Mouse (Mus musculus) gonadal fat pad, adult 2 months (tissue): Measurements from ENCODE around the gene Gm17019. TPM values are rescaled to one million over a fixed set of nuclear protein-coding genes. Genes with fewer than 3 reads are reported as not detected.
"Not testable (repeated sequence)": the region's sequence is repeated elsewhere in the genome, so short reads cannot be mapped to it uniquely, and the experiment has no call there.

Source experiments
- DNase-seq: peaks from one replicate; pipeline ENCODE4 v3.0.0-alpha.2; 2012; ENCODE audit warnings: low read depth
- polyA plus RNA-seq: library from polyadenylated mRNA; depleted of rRNA; stranded (reverse); fragments of >200 nt; gene quantifications from 2 replicates; pipeline ENCODE4 v1.2.3, GENCODE M21; 2012; rRNA removed

The Gm17019 gene
- not detected in 2 replicates for polyA plus RNA-seq

DNA sequence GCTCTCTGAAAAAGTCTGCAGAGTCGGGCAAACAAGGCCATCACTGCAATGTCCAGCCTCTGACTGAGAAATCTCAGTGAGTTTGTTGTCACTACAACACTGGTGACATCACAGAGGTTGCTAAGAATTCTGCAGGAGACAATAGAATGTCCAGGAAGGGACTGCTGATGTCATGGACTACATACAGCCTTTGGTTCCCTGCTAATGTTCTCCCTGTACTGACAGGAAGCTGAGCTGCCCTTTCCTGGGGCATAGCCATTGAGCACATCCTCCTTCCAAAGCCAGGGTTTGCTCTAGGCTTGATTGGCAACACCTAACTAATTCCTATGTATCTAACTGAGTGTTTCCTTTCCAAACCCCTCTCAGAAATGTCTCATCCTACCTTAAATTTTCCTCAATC lies at the start of gene Gm17019:
Gene Gm17019 (minus strand): TSS at position 101 of the 400 bp plus-strand sequence.
- DNase-seq, result not testable (repeated sequence)

- DNase-seq, result not testable (repeated sequence)
Observed at GRCm38 (mm10) chr5:15062385-15062715, 29.6 kb upstream of the Gm17019 start.

- DNase-seq, result not testable (repeated sequence)
Observed at GRCm38 (mm10) chr5:15061638-15062384, 29.0 kb upstream of the Gm17019 start.

- DNase-seq, result not testable (repeated sequence)
Observed at GRCm38 (mm10) chr5:15054151-15055025, 21.6 kb upstream of the Gm17019 start.

DNA sequence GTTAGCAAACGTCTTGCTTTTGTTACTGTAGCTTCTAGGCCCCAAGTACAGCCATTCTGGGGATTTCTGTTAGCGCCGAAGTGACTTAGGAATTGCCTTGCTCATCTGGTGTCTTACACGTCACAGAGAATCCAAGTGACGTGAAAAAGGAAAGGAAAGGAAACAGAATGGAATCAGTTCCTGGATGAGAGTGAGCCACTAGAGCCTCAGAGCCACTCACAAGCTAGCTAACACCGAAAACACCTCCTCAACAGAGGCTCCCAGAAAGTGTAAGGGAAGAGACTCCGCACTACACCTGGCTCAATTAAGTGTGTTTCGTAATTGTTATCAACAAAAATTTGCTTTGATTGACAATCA lies 20.8 kb upstream of the Gm17019 start:
- not testable (repeated sequence) for DNase-seq

DNA sequence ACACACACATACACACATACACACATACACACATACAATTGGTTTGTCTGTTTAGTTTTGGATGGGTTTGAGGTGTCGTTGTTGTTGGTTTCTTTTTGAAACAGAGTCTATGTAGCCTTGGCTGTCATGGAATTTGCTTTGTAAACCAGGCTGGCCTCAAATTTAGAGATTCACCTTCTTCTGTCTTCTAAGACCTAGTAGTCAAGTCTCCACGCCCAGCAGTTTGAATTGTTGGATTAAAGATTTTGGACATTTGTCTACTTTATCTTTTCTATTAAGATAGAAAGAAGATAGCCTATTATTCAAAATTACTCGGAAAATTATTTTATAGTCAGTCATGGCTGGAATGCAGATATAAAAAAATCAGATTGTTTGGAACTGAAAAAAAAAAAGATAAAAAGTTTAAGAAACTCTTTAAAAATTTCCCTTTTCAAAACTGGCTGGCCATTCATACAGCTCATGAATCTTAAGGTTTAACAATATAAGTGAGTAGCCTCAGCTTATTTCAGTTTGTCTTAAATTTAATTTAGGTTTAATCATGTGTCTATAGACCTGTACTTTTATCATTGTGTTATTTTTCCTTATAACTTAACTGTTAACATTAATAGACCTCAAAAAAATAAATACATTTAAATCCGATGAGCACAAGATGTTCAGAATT lies 20.3 kb upstream of the Gm17019 start:
- DNase-seq, result not testable (repeated sequence)

DNA sequence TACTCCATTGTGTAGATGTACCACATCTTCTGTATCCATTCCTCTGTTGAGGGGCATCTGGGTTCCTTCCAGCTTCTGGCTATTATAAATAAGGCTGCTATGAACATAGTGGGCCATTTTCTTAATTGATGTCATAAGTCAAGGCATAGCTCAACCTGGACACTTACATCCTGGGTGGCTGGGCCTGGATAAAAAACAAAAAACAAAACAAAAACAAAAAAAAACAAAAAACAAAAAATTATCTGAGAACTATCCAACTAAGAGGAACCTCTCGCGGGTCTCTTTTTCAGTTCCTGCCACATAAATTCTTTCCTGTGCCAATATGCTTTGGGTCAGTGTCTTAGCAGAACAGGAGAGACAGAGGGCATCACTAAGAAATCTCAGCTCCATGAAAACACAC lies 18.0 kb upstream of the Gm17019 start:
- DNase-seq, result not testable (repeated sequence)

DNA sequence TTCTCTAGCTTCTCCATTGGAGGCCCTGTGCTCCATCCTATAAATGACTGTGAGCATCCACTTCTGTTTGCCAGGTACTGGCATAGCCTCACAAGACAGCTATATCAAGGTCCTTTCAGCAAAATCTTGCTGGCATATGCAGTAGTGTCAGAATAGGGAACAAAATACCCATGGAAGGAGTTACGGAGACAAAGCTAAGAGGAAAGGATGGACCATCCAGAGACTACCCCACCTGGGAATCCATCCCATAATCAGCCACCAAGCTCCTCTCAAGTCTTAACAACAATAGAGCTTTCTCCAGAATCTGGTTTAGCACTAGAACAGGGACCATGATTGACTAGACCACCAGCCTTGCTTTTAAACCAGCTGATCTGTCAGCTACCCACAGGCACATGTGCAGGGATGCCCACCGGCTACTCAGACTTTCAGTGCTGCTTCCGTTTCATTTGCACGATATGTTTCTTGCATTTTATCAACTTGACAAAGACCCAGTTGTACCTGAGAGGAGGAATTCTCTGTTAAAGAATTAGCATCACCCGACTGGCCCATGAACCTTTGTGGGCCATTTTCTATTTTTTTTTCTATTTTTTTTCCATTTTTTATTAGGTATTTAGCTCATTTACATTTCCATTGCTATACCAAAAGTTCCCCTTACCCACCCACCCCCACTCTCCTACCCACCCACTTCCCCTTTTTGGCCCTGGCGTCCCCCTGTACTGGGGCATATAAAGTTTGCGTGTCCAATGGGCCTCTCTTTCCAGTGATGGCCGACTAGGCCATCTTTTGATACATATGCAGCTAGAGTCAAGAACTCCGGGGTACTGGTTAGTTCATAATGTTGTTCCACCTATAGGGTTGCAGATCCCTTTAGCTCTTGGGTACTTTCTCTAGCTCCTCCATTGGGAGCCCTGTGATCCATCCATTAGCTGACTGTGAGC lies 12.3 kb upstream of the Gm17019 start:
- not testable (repeated sequence) for DNase-seq

GRCm38 (mm10) chr5:15040784-15041183 lies 8.0 kb upstream of the Gm17019 start:
- DNase-seq, result not testable (repeated sequence)

GRCm38 (mm10) chr5:15039984-15040383 lies 7.2 kb upstream of the Gm17019 start:
- DNase-seq, result not testable (repeated sequence)

DNA sequence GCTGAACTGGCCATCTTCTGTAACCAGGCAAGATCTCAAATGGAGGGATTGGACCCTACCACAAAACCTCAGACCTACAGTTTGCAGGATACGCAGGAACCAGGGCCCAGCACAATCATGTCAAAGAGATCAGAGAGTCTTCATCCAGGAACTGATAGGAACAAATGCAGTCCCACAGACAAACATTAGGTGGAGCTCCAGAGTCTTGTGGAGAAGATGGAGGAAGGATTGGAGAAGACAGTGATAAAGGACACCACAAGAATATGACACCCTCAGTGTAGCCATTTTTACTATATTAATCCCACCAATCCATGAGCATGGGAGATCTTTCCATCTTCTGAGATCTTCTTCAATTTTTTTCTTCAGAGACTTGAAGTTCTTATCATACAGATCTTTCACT lies 8.5 kb downstream of the Gm17019 start:
- DNase-seq, result not testable (repeated sequence)

DNA sequence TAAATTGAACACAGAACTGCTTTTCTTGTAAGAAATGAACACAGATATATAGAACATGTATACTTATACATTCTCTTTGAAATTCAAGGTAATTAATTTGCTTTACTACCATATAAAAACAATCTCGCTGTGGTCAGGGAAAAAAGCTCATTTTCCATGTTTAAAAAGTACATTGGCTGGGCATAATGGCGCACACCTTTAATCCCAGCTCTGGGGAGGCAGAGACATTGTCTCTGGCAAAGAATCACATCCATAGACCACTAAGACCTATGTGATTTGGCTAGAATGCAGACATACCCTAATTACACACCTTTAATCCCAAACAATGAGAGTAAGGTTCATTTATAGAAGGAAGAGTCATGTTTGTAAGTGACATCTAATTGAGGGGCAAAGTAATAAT lies 12.7 kb downstream of the Gm17019 start:
- DNase-seq, result not testable (repeated sequence)

DNA sequence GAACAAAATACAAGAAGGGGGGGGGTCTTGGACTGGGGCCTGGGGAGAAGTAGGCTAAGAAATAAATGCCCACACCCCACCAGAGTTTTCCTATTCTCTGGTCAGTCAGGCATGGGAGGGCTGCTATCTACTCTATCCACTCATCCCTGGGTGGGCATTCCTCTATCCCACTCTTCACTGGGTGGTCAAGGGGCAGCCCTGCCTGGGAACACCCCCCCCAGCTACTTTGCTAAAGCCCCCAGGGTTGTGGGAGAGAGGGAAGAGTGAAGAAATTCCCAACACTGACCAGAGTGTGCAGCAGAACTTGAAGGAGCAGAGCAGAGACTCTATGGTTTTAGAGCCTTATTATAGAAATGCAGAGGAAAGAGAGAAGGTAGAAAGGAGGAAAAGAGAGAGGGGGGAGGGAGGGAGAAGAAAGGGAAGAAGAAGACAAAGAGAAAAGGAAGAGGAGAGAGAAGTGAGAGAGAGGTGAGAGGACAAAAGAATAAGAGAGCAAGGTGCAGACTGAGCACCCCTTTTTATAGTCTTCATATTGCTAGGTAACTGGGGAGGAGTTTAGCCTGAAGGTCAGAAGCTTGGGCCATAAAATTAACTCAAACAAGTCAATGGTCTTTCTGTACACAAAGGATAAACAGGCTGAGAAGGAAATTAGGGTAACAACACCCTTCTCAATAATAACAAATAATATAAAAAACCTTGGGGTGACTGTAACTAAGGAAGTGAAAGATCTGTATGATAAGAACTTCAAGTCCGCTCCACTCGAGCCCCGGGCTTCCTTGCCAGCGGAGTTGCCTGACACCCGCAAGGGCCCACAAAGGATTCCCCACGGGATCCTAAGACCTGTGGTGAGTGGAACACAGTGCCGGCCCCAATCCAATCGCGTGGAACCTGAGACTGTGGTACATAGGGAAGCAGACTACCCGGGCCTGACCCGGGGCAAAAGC lies 21.9 kb downstream of the Gm17019 start:
- DNase-seq, result not testable (repeated sequence)

DNA sequence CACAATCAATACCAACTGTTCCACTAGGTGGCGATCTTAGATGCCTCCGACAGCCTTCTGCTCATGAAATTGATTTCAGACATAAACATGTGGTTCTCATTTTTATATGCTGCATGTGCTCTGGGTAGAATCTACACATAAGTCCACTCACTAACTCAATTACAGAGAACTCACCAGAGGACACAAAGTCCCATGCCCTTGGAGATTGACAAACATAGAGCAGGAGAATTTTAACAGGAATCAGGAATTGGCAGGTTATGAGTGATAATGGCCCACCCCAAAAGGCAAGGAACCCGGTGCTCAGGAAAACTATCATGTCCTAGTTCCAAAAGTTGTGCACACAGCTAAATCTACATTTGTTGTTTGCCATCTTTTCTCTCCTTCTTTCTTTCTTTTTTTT lies 25.9 kb downstream of the Gm17019 start:
- DNase-seq, result not testable (repeated sequence)

DNA sequence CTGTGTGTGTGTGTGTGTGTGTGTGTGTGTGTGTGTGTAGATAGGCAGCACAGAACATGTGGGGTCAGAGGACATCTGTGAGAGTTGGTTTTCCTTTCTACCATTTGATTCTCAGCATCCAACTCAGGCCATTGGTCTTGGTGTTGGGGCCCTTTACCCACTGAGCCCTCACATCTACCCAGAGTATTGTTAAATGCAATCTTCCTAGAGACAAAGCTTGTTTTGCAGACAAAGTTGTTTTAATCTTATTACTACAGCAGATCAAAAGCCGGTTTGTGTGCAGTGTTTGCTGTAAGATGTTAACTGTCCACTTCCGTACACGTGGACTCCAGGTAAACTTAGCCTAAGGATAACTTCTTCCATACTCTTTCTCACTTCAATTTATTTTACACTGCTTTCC lies 26.5 kb downstream of the Gm17019 start:
- DNase-seq, result not testable (repeated sequence)

GRCm38 (mm10) chr5:15005584-15005983 lies 27.2 kb downstream of the Gm17019 start:
- DNase-seq, result not testable (repeated sequence)

GRCm38 (mm10) chr5:15004569-15005562 lies 27.9 kb downstream of the Gm17019 start:
- not testable (repeated sequence) for DNase-seq

GRCm38 (mm10) chr5:14998077-14998476 lies 34.7 kb downstream of the Gm17019 start:
- not testable (repeated sequence) for DNase-seq

DNA sequence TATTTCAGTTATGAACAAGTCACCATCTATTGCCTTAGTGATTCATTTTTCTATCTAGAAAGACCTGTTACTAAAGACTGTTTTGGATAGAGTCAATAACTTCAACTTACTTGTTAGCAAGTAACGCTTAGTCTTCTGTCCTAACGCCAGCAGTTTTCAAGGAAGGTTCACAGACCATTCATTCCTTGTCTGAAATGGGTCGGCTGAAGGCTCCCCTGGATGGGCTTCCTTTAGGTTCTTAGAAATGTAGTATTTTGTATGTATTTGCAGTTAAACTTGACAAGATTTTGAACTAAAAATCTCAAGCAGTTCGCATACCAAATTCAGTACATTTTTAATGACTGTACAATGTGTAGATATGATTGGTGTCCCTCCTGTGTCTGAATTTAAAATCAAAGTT lies 35.2 kb downstream of the Gm17019 start:
- DNase-seq, result not testable (repeated sequence)
